Mouse (Mus musculus): Measurements from ENCODE around the gene Batf3.

DNA sequence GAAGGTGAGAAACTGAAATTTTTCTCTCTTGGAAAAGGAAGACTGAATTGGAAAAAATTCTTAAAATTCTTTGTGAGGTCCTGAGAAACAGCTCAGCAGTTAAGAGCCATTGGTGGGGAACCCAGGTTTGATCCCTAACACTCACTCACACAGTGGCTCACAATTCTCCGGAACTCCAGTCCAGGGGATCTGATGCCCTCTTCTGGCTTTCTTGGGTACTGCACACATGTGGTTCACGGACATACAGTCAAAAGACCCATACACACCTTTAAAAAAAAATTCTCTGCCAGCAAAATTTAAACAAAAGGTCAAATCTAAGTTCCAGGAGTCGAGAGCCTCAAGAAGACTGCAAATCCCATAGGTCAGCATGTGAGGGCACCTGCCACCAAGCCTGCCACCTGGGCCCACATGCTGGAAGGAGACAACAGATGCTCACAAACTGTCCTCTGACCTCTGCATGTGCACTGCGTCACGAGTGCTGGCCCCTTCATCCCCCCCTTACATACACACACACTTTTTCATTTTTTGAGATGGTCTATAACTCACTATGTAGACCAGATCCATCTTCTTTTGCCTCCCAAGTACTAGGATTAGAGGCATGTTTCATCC lies 12.6 kb upstream of the Batf3 start:
- TF ChIP-seq CTCF (IDR thresholded peaks at IDR 0.05; ENCODE audit: control insufficient read depth, insufficient read depth, low read length) (peak; percentile 60), POLR2A (IDR thresholded peaks at IDR 0.05; ENCODE audit: borderline replicate concordance, control insufficient read depth, low read depth, low read length) (no peak)
